Mouse (Mus musculus) stomach, postnatal 0 days (tissue): ENCODE measurements around the gene Actg2. TPM values are rescaled to one million over a fixed set of nuclear protein-coding genes. Genes with fewer than 3 reads are reported as not detected.
A peak's percentile ranks its signal among the peaks of the same experiment; 100 is the strongest.

Experiments
- ATAC-seq: fragments of 200-750 bp; cut with Nextera tagmentation; 2 replicates; pipeline ENCODE4 v1.8.0; 2017; ENCODE audit not compliant: low FRiP score, low TSS enrichment
- DNase-seq: peaks from one replicate; pipeline ENCODE4 v3.0.0-alpha.2; 2016; ENCODE audit warnings: low spot score
- H3K27ac ChIP-seq: fragments of 300-500 bp; sonication (generic); replicated peaks from 2 replicates; pipeline ENCODE4 v1.5.1; 2014; ENCODE audit warnings: mild to moderate bottlenecking, control low read depth
- H3K27me3 ChIP-seq: fragments of 300-500 bp; sonication (generic); 2 replicates; pipeline ENCODE4 v1.6.1; 2014; ENCODE audit warnings: low read length; ENCODE audit not compliant: control insufficient read depth, insufficient read depth
- H3K36me3 ChIP-seq: fragments of 300-500 bp; sonication (generic); 2 replicates; pipeline ENCODE4 v1.6.1; 2014; ENCODE audit warnings: low read length, mixed read lengths; ENCODE audit not compliant: control insufficient read depth, insufficient read depth
- H3K4me1 ChIP-seq: fragments of 300-500 bp; sonication (generic); replicated peaks from 2 replicates; pipeline ENCODE4 v1.6.1; 2014; ENCODE audit warnings: antibody characterized with exemption; ENCODE audit not compliant: control insufficient read depth, insufficient read depth
- H3K4me2 ChIP-seq: fragments of 300-500 bp; sonication (generic); replicated peaks from 2 replicates; pipeline ENCODE4 v1.6.1; 2014; ENCODE audit warnings: low read depth, mild to moderate bottlenecking, control low read depth, moderate library complexity
- H3K4me3 ChIP-seq: fragments of 300-500 bp; sonication (generic); 2 replicates; pipeline ENCODE4 v1.5.1; 2014; ENCODE audit warnings: low read depth, low read length, control low read depth
- H3K9ac ChIP-seq: fragments of 300-500 bp; sonication (generic); 2 replicates; pipeline ENCODE4 v1.6.1; 2014; ENCODE audit warnings: mild to moderate bottlenecking, low read length, control low read depth, mixed read lengths
- H3K9me3 ChIP-seq: fragments of 300-500 bp; sonication (generic); 2 replicates; pipeline ENCODE4 v1.6.1; 2016; ENCODE audit warnings: low read length; ENCODE audit not compliant: control insufficient read depth
- CTCF ChIP-seq: IDR thresholded peaks from 2 replicates; pipeline ENCODE4 v1.5.1; 2016; ENCODE audit warnings: antibody characterized with exemption, low read depth, mild to moderate bottlenecking, moderate library complexity
- EP300 ChIP-seq: optimal IDR thresholded peaks from 2 replicates; pipeline ENCODE3; 2016; ENCODE audit warnings: antibody characterized with exemption
- WGBS: fragments of 180-500 bp; shearing (Covaris S2); extraction: QIAGEN DNeasy Blood & Tissue Kit; methylation state at CpG from one replicate; pipeline ENCODE4 v1.1.7; 2014; 5-methylcytosine and 5-hydroxymethylcytosine counted together
- polyA plus RNA-seq: library from polyadenylated mRNA; unstranded; fragments of >200 nt; fragmentation: Nextera tagmentation; extraction: Ambion mirVana; gene quantifications from 2 replicates; pipeline ENCODE4 v1.2.1, GENCODE M21; 2015

The Actg2 gene
- polyA plus RNA-seq, 1 experiment from 2014 or later = 3,802 TPM

DNA sequence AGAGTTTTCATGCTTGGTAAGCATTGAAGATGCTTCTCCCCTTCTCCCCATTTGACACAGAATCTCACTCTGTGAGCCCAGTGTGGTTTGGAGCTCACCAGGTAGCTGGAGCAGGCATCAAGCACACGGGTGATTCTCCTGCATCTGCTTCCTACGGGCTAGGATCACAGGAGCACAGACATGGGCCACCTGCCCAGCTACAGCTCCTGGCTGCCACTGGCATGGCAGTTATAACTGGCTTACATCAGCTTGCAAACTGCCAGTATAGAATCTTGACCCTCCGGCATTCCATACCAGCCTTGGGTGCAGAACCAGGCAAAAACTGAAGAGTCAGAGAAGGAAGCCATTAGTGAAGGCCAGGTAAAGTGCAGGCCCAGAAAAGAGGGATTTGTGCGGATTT is 39.5 kb upstream of the Actg2 start:
- ATAC-seq = no peak
- no peak overlapping the region for H3K4me3 ChIP-seq
- 76% methylated on average over 4 of the region's 4 CpGs for WGBS

DNA sequence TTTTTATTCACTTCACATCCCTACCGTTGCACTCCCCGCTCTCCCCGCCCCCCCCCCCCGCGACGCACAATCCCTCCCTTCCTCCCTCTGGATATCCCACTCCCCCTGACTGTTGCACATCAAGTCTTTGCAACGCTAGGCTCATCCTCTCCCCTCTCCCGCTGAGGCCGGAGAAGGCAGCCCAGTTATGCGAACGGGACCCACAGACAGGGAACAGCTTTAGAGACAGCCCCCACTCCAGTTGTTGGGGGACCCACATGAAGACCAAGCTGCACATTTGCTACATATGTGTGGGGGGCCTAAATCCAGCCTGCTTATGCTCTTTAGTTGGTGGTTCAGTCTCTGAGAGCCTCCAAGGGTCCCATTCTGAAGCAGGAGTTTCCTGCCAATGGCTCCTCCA is 36.6 kb upstream of the Actg2 start, which contains the start of gene Stambp:
TSS of gene Stambp (minus strand) at position 59 of the 400 bp plus-strand sequence.
- Histone ChIP-seq H3K4me3 (peak within 1 kb of the TSS; percentile 59), H3K9ac (peak within 1 kb of the TSS; percentile 77), H3K4me1 (peaks cover 6% of the 10 kb centered on the region), H3K27me3 (no peaks in the 10 kb centered on the region), H3K36me3 (no peaks in the 10 kb centered on the region), H3K4me2 (peak within 1 kb of the TSS; percentile 75), H3K27ac (peak within 1 kb of the TSS; percentile 77), H3K9me3 (no peaks in the 10 kb centered on the region)
- no peak for TF ChIP-seq CTCF
- TF ChIP-seq EP300 = no peak
- ATAC-seq (peak; percentile 58), DNase-seq (no peak)
- WGBS = 0% methylated on average over 6 of the region's 11 CpGs

More for the DNA sequence above, 39.5 kb upstream of the Actg2 start:
- no peaks in the 10 kb centered on the region for H3K9me3 ChIP-seq
- no peak overlapping the region for H3K27ac ChIP-seq
- no peak overlapping the region for H3K9ac ChIP-seq
- DNase-seq = no peak
- no peaks in the 10 kb centered on the region for H3K36me3 ChIP-seq
- no peaks in the 10 kb centered on the region for H3K27me3 ChIP-seq
- peaks cover 6% of the 10 kb centered on the region for H3K4me1 ChIP-seq
- no peak overlapping the region for H3K4me2 ChIP-seq
- TF ChIP-seq EP300 = no peak

DNA sequence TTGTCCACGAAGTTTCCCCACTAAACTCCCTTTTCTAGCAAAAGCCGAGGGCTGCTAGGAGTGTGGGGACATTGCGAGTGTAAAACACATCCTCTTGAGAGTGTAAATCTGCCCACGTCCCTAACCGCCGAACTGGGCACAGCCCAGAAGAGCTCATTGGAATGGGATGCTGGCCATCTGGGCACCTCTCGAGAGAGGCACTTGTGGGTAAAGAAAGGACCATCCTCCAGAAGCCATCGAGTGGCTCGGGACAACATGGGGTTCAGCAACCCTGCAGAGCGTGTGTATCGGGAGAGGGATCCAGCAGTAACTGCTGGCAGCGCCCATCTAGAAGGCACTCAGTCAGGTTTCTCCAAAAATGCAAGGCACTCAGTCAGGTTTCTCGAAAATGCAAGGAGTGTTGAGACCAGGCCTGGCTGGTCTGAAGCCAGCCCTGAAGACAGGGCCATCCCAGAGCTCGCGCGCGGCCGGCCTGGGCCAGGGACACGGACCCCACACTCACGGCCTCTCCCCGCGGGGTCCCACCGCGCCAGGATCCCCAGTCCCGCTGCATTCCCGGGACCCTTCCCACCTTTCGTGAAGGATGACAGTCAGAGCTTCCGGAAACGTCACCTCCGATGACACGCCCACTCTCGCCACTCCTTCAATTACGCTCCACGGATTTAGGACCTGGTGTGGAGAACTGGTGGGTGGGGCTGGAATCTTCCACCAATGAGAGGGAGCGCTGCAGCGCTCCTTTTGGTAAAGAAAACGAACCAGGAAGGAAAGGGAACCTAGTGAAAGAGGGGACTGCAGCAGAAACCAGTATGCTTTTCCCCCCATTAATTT is 36.0 kb upstream of the Actg2 start:
- no peak for TF ChIP-seq EP300
- TF ChIP-seq CTCF = peak; percentile 37
- peak overlapping the region; percentile 75 for H3K4me2 ChIP-seq
- 5% methylated on average over 36 of the region's 37 CpGs for WGBS
- peak overlapping the region; percentile 59 for H3K4me3 ChIP-seq
- H3K27me3 ChIP-seq = no peaks in the 10 kb centered on the region
- peaks cover 6% of the 10 kb centered on the region for H3K4me1 ChIP-seq
- peak overlapping the region; percentile 77 for H3K27ac ChIP-seq
- ATAC-seq = peak; percentile 96
- peak; percentile 91 for DNase-seq
- H3K9ac ChIP-seq = peak overlapping the region; percentile 77
- no peaks in the 10 kb centered on the region for H3K36me3 ChIP-seq
- H3K9me3 ChIP-seq = no peaks in the 10 kb centered on the region

DNA sequence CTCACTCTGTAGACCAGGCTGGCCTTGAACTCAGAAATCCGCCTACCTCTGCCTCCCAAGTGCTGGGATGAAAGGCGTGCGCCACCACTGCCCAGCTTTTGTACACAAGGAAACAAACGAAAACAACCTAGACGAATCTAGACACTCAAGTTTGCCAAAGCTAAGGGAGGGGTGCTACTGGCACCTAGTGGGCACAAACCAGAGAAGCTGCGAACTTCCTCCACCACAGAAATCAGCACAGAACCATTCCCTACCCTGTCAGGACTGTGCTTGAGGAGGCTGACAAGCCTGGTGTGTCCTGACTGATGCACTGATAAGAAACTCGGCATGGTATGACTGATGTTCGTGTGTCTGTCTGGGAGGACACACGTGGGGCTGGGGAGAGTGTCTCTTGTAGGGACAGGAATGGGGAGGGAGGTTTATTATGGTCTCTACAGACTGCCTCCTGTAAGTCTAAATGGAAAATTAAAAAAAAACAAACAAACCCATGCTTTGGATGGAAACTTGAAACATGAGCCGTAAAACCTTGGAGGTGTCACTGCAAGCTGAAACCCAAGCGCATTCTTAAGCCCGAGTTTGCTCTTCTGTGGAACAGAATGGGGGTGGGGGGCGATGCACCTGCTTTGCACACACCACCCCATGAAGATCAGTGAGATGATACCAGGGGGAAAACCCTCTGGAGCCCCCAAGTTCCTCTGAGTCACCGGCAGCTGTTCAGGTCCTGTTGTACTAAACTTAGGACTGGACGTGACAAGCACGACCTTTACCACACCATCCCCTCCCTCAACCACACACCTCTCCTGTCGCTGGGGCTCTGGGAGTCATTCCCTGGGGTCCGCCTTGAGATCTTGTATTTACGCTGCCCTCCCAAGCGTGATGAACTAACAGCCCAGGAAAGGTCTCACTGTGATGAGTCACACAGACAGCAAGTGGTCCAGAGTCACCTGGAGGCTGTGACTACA is 33.1 kb upstream of the Actg2 start:
- no peak overlapping the region for H3K4me2 ChIP-seq
- TF ChIP-seq CTCF = peak; percentile 69
- TF ChIP-seq EP300 = no peak
- H3K27me3 ChIP-seq = no peaks in the 10 kb centered on the region
- no peak for ATAC-seq
- peaks cover 6% of the 10 kb centered on the region for H3K4me1 ChIP-seq
- no peak overlapping the region for H3K4me3 ChIP-seq
- H3K9me3 ChIP-seq = no peaks in the 10 kb centered on the region
- no peak for DNase-seq
- 62% methylated on average over 20 of the region's 20 CpGs for WGBS
- no peak overlapping the region for H3K9ac ChIP-seq
- H3K27ac ChIP-seq = no peak overlapping the region
- 0 out of 2 replicates have a peak, but pooled peaks cover 4% of the 10 kb centered on the region for H3K36me3 ChIP-seq

DNA sequence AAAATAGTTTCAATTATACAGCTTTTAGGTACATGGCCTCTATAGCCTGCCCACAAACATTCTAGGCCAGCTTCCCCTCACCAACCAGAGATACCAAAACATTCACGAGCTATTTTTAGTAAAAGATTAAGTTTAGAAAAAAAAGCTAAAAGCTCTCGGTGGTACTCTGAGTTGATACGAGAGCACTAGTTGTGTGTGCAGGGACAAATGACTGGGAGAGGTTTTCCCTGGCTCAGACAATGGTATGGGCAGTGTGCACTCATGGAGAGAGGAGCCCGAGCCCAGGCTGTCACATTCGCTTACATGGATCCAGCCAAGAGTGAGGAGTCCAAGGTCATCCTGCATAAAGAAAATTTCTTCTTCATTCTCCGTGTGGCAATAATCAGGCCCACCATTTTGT is 19.9 kb upstream of the Actg2 start:
- H3K9ac ChIP-seq = no peak overlapping the region
- WGBS = 68% methylated on average over 6 of the region's 6 CpGs
- H3K36me3 ChIP-seq = peaks cover 20% of the 10 kb centered on the region
- no peaks in the 10 kb centered on the region for H3K27me3 ChIP-seq
- no peak for DNase-seq
- TF ChIP-seq CTCF (no peak), EP300 (no peak)
- no peak overlapping the region for H3K4me3 ChIP-seq
- no peak overlapping the region for H3K4me2 ChIP-seq
- no peak for ATAC-seq
- no peaks in the 10 kb centered on the region for H3K4me1 ChIP-seq
- H3K27ac ChIP-seq = no peak overlapping the region
- no peaks in the 10 kb centered on the region for H3K9me3 ChIP-seq
